Mouse (Mus musculus) kidney, postnatal 0 days (tissue): Measurements from ENCODE around the gene Slc35d3. TPM values are rescaled to one million over a fixed set of nuclear protein-coding genes. Genes with fewer than 3 reads are reported as not detected.

ENCODE experiments used
- ATAC-seq: fragments of 200-750 bp; cut with Nextera tagmentation; replicated peaks from 2 replicates; pipeline ENCODE4 v1.8.0; 2017; ENCODE audit warnings: low read depth, moderate number of reproducible peaks, moderate TSS enrichment, moderate library complexity; ENCODE audit not compliant: low FRiP score
- DNase-seq: peaks from one replicate; pipeline ENCODE4 v3.0.0-alpha.2; 2016; ENCODE audit warnings: low spot score
- H3K27ac ChIP-seq: fragments of 300-500 bp; sonication (generic); 2 replicates; pipeline ENCODE4 v1.5.1; 2014; ENCODE audit warnings: mild to moderate bottlenecking
- H3K27me3 ChIP-seq: fragments of 300-500 bp; sonication (generic); 2 replicates; pipeline ENCODE4 v1.6.1; 2014; ENCODE audit warnings: low read length, mixed read lengths; ENCODE audit not compliant: insufficient read depth
- H3K36me3 ChIP-seq: fragments of 300-500 bp; sonication (generic); 2 replicates; pipeline ENCODE4 v1.6.1; 2014; ENCODE audit warnings: low read length, mixed read lengths; ENCODE audit not compliant: insufficient read depth
- H3K4me1 ChIP-seq: fragments of 300-500 bp; sonication (generic); replicated peaks from 2 replicates; pipeline ENCODE4 v1.6.1; 2014; ENCODE audit warnings: antibody characterized with exemption, low read length, mixed read lengths; ENCODE audit not compliant: insufficient read depth
- H3K4me2 ChIP-seq: fragments of 300-500 bp; sonication (generic); 2 replicates; pipeline ENCODE4 v1.6.1; 2014; ENCODE audit warnings: mild to moderate bottlenecking, low read length, moderate library complexity, mixed read lengths
- H3K4me3 ChIP-seq: fragments of 300-500 bp; sonication (generic); replicated peaks from 2 replicates; pipeline ENCODE4 v1.5.1; 2014; ENCODE audit warnings: low read depth, low read length
- H3K9ac ChIP-seq: fragments of 300-500 bp; sonication (generic); 2 replicates; pipeline ENCODE4 v1.6.1; 2014; ENCODE audit warnings: low read depth, low read length
- H3K9me3 ChIP-seq: fragments of 300-500 bp; sonication (generic); replicated peaks from 2 replicates; pipeline ENCODE4 v1.6.1; 2016; ENCODE audit warnings: low read length, inconsistent platforms, mixed read lengths
- CTCF ChIP-seq: IDR thresholded peaks from 2 replicates; pipeline ENCODE4 v1.5.1; 2016; ENCODE audit warnings: antibody characterized with exemption, low read depth, mild to moderate bottlenecking, moderate library complexity
- WGBS: fragments of 180-500 bp; shearing (Covaris S2); extraction: QIAGEN DNeasy Blood & Tissue Kit; methylation state at CpG from one replicate; pipeline ENCODE4 v1.1.7; 2014; 5-methylcytosine and 5-hydroxymethylcytosine counted together
- polyA plus RNA-seq: library from polyadenylated mRNA; unstranded; fragments of >200 nt; fragmentation: Nextera tagmentation; extraction: Ambion mirVana; gene quantifications from 2 replicates; pipeline ENCODE4 v1.2.1, GENCODE M21; 2015

Slc35d3 gene
- polyA plus RNA-seq, 1 experiment from 2014 or later = 0.07 TPM

GRCm38 (mm10) chr10:19886249-19886648, 35.0 kb upstream of the Slc35d3 start:
- DNase-seq = no peak
- Histone ChIP-seq H3K4me2 (no peak overlapping the region), H3K4me1 (no peaks in the 10 kb centered on the region), H3K4me3 (no peak overlapping the region), H3K36me3 (0 out of 2 replicates have a peak, but pooled peaks cover 6% of the 10 kb centered on the region), H3K27ac (no peak overlapping the region), H3K9ac (no peak overlapping the region), H3K9me3 (no peaks in the 10 kb centered on the region), H3K27me3 (no peaks in the 10 kb centered on the region)
- no peak for ATAC-seq
- whole genome bisulfite sequencing = 88% methylated on average over 3 of the region's 3 CpGs
- no peak for TF ChIP-seq CTCF

- no peaks in the 10 kb centered on the region for H3K27me3 ChIP-seq
- no peaks in the 10 kb centered on the region for H3K4me1 ChIP-seq
- no peak for TF ChIP-seq CTCF
- no peak overlapping the region for H3K27ac ChIP-seq
- no peak overlapping the region for H3K9ac ChIP-seq
- no peak overlapping the region for H3K4me2 ChIP-seq
- DNase-seq (no peak), ATAC-seq (no peak)
- H3K4me3 ChIP-seq = no peak overlapping the region
- H3K9me3 ChIP-seq = no peaks in the 10 kb centered on the region
- 0 out of 2 replicates have a peak, but pooled peaks cover 6% of the 10 kb centered on the region for H3K36me3 ChIP-seq
- 67% methylated on average over 4 of the region's 4 CpGs for WGBS
Measured at GRCm38 (mm10) chr10:19884409-19884808, 33.1 kb upstream of the Slc35d3 start.

DNA sequence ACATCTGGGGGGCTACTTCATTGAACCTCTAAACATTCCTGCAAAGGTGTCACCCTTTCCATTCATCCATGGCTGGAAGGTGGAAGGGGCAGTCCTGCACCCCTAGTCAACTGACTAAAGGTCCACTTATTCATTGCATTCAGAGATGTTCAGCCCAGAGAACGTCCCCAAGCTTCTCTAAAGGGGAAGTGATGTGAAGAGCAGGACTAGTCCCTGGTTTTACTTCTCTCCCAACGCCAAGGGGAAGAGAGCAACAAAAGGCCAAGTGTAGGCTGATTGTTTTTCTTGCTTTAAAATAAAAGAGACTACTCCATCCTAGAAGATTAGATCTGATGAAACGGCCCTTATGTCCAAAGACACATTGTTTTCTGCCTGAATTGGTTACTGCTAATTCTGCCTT, 29.2 kb upstream of the Slc35d3 start:
- H3K4me2 ChIP-seq = no peak overlapping the region
- no peak overlapping the region for H3K9ac ChIP-seq
- H3K4me3 ChIP-seq = no peak overlapping the region
- DNase-seq (no peak), ATAC-seq (no peak)
- TF ChIP-seq CTCF = no peak
- H3K9me3 ChIP-seq = no peaks in the 10 kb centered on the region
- H3K36me3 ChIP-seq = 0 out of 2 replicates have a peak, but pooled peaks cover 2% of the 10 kb centered on the region
- no peaks in the 10 kb centered on the region for H3K4me1 ChIP-seq
- no peaks in the 10 kb centered on the region for H3K27me3 ChIP-seq
- H3K27ac ChIP-seq = no peak overlapping the region
- 78% methylated on average over 3 of the region's 3 CpGs for WGBS

DNA sequence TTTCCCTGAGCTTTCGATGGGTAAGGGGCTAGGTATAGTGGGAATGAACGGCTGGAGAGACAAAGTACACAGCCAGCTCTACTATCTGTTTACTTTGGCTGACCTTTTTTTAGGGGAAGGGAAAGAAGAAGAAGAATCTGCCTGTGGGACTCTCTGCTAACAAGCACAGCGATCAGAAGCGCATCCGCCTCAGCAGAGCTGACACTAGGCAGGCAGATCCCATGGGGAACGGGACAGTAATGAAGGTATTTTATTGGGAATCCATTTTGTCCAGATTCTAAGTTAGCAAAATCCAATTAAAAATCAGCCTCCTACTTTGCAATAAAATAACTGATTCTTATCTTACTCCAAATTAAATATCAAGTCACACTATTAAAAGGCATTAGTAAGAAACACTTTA, 27.9 kb upstream of the Slc35d3 start:
- H3K9me3 ChIP-seq = no peaks in the 10 kb centered on the region
- WGBS = 48% methylated on average over 6 of the region's 6 CpGs
- no peaks in the 10 kb centered on the region for H3K27me3 ChIP-seq
- DNase-seq (no peak), ATAC-seq (no peak)
- no peak for TF ChIP-seq CTCF
- no peak overlapping the region for H3K4me2 ChIP-seq
- no peak overlapping the region for H3K4me3 ChIP-seq
- no peak overlapping the region for H3K9ac ChIP-seq
- 0 out of 2 replicates have a peak, but pooled peaks cover 2% of the 10 kb centered on the region for H3K36me3 ChIP-seq
- H3K27ac ChIP-seq = no peak overlapping the region
- H3K4me1 ChIP-seq = no peaks in the 10 kb centered on the region

- Histone ChIP-seq H3K36me3 (no peaks in the 10 kb centered on the region), H3K4me1 (no peaks in the 10 kb centered on the region), H3K27me3 (no peaks in the 10 kb centered on the region), H3K4me3 (no peak overlapping the region), H3K27ac (no peak overlapping the region), H3K4me2 (no peak overlapping the region), H3K9me3 (no peaks in the 10 kb centered on the region), H3K9ac (no peak overlapping the region)
- ATAC-seq = no peak
- 85% methylated on average over 9 of the region's 9 CpGs for WGBS
- no peak for DNase-seq
- no peak for TF ChIP-seq CTCF
Measured at GRCm38 (mm10) chr10:19877679-19878078, 26.4 kb upstream of the Slc35d3 start.

DNA sequence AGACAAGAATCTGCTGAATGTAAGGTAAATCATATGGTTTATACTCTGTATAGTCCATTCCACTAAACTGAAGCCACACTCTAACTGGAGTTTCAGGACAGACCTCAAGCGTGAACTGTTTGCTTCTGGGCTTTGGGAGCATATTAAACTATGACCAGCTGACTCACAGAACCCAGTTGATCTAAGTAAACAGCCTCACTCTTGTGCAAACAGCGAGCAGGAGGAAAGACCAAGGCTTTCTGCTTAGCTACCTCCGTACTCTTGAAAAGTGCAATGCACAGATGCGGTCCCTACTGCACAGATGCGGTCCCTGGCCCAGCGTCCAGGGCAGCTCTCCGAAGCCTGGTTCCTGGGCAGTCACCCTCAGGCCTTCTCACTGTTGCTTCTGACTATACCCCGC, 26.0 kb upstream of the Slc35d3 start:
- DNase-seq (no peak), ATAC-seq (no peak)
- Histone ChIP-seq H3K9me3 (no peaks in the 10 kb centered on the region), H3K4me3 (no peak overlapping the region), H3K4me1 (no peaks in the 10 kb centered on the region), H3K27me3 (no peaks in the 10 kb centered on the region), H3K4me2 (no peak overlapping the region), H3K9ac (no peak overlapping the region), H3K27ac (no peak overlapping the region), H3K36me3 (no peaks in the 10 kb centered on the region)
- no peak for TF ChIP-seq CTCF
- 87% methylated on average over 8 of the region's 8 CpGs for WGBS

DNA sequence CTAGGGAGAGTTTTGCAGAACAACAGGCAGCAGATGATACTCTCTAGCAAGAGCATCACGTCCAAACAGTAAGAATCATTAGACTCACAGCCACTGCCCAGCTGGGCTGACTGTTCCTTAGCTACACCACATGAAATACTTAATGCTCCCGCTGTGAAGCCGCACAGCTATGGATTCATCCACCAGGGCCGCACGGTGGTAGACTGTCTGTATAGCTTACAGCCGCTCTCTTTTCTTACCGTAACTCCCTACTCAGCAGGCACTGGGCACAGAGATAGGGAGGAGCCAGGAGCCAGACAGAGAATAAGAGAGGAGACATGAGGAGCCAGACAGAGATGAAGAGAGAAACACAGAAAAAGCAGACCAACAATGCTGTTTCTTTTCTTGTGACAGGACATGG, 25.4 kb upstream of the Slc35d3 start:
- ATAC-seq (no peak), DNase-seq (no peak)
- Histone ChIP-seq H3K4me3 (no peak overlapping the region), H3K36me3 (no peaks in the 10 kb centered on the region), H3K4me1 (no peaks in the 10 kb centered on the region), H3K4me2 (no peak overlapping the region), H3K9ac (no peak overlapping the region), H3K27ac (no peak overlapping the region), H3K27me3 (no peaks in the 10 kb centered on the region), H3K9me3 (no peaks in the 10 kb centered on the region)
- no peak for TF ChIP-seq CTCF
- WGBS = 81% methylated on average over 7 of the region's 7 CpGs
